In the genomic region with DNA sequence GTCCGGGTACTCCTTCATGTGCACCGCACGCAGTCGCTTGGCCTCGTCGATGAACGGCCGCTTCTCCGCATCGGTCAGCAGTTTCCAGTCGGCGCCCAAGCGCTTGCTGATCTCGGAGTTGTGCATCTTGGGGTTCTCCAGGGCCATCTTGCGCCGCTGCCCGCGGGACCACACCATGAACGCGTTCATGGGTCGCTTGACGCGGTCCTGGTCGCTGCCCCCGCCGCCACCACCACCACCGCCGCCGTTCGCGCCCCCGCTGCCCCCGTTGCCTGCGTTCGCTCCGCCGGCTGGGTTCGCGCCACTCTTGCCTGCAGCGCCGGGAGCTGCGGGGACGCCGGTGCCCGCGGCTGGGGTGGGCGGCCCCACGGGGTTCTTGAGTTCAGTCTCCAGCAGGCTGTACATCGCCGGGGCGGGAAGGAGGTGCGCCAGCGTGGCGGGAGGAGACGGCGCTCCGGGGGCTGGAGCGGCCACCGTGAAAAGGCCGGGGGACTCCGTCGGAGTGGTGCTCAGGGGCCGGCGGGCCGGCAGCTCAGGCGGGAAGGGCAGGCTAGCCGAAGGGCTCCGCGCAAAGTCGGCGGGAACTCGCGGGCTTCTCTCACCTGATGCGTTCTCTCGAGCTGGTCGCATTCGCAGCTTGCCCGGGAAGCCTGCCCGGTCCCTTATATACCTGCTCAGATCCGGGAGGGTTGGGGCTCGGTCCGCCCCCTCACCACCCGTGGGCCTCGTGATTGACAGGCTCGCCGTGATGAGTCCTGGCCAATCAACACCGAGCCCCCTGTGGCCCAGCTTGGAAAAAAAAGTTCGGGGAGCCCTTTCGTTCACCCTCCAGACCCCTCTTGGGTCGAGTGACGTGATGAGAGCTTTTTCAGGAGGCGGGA, we compare ENCODE assay signal across 8 mouse cellular contexts. TPM values are rescaled to one million over a fixed set of nuclear protein-coding genes. Genes with fewer than 3 reads are reported as not detected.
DNase-seq lines count a peak whose midpoint lies in the region; ATAC-seq and TF ChIP-seq lines count a peak whose summit lies in the region.

TSS of gene Sox3 (minus strand) at position 630 of the 881 bp plus-strand sequence.

- no peaks in the 10 kb centered on the region for H3K36me3 ChIP-seq in hindbrain, embryonic 12.5 days
- H3K36me3 ChIP-seq in midbrain, embryonic 14.5 days (ENCODE audit: control insufficient read depth, insufficient read depth, low read length) = no peaks in the 10 kb centered on the region

- peak; percentile 74 for ATAC-seq in hindbrain, embryonic 12.5 days (ENCODE audit: low FRiP score)
- ATAC-seq in midbrain, embryonic 14.5 days (ENCODE audit: low FRiP score, low TSS enrichment) = peak; percentile 74
- ATAC-seq in activated CD4-positive, CD25-positive, alpha-beta regulatory T cell, adult 4 months = no peak
- no peak for ATAC-seq in erythroid progenitor cell, adult 5-6 weeks (replicated peaks; ENCODE audit: low FRiP score, poor library complexity, severe bottlenecking)

- peak within 1 kb of the TSS; percentile 47 for H3K4me3 ChIP-seq in layer of hippocampus, adult 2 months
- peak within 1 kb of the TSS; percentile 51 for H3K4me3 ChIP-seq in hindbrain, embryonic 12.5 days
- peak within 1 kb of the TSS; percentile 46 for H3K4me3 ChIP-seq in midbrain, embryonic 14.5 days (replicated peaks; ENCODE audit: low read depth, low read length)

- DNase-seq in layer of hippocampus, adult 2 months (ENCODE audit: low spot score in 2 of 2) = no peak
- no peak for DNase-seq in layer of hippocampus, adult 9-11 months
- peak; percentile 71 for DNase-seq in embryo, embryonic 10 days (ENCODE audit: low spot score)
- peak; percentile 73 for DNase-seq in midbrain, embryonic 14.5 days
- DNase-seq in urinary bladder, postnatal 14 days (ENCODE audit: low spot score) = no peak

- TF ChIP-seq CTCF in layer of hippocampus, adult 2 months (conservative IDR thresholded peaks at IDR 0.05) = no peak

- H3K27ac ChIP-seq in layer of hippocampus, adult 2 months = no peak within 1 kb of the TSS
- H3K27ac ChIP-seq in hindbrain, embryonic 12.5 days = peak within 1 kb of the TSS; percentile 66
- H3K27ac ChIP-seq in midbrain, embryonic 14.5 days (replicated peaks; ENCODE audit: low read depth, low read length) = peak within 1 kb of the TSS; percentile 63

- H3K9ac ChIP-seq in hindbrain, embryonic 12.5 days = peak within 1 kb of the TSS; percentile 65
- H3K9ac ChIP-seq in midbrain, embryonic 14.5 days (replicated peaks; ENCODE audit: low read length) = peak within 1 kb of the TSS; percentile 54

- peaks cover 37% of the 10 kb centered on the region for H3K27me3 ChIP-seq in hindbrain, embryonic 12.5 days
- no peaks in the 10 kb centered on the region for H3K27me3 ChIP-seq in midbrain, embryonic 14.5 days (ENCODE audit: control insufficient read depth, insufficient read depth, low read length)

- peaks cover 5% of the 10 kb centered on the region; the same call in 1 of the 2 replicates for H3K4me1 ChIP-seq in hindbrain, embryonic 12.5 days
- H3K4me1 ChIP-seq in midbrain, embryonic 14.5 days (ENCODE audit: control insufficient read depth, insufficient read depth, low read length) = no peaks in the 10 kb centered on the region

- H3K4me2 ChIP-seq in hindbrain, embryonic 12.5 days (replicated peaks) = peak within 1 kb of the TSS; percentile 61
- H3K4me2 ChIP-seq in midbrain, embryonic 14.5 days (ENCODE audit: low read length) = peak within 1 kb of the TSS; percentile 62

- 17% methylated on average over 89 of the region's 92 CpGs for WGBS in hindbrain, embryonic 12.5 days
- WGBS in midbrain, embryonic 14.5 days = 15% methylated on average over 81 of the region's 92 CpGs

- no peaks in the 10 kb centered on the region; the same call in 1 of the 2 replicates for H3K9me3 ChIP-seq in hindbrain, embryonic 12.5 days (replicated peaks)
- no peaks in the 10 kb centered on the region for H3K9me3 ChIP-seq in midbrain, embryonic 14.5 days (ENCODE audit: control insufficient read depth, low read length)

RNA-seq across cellular contexts. Expression of gene Sox3, which starts in this region (rescaled TPM):
- 1 to 10 TPM; 1.0 to 2.2 TPM for total RNA-seq in layer of hippocampus, adult 2 months (2021)
- polyA plus RNA-seq in hindbrain, embryonic 12.5 days (2016; fragmentation: Nextera tagmentation; extraction: Ambion mirVana) = 2.0 and 2.6 TPM in 2 replicates
- 2.6 and 2.7 TPM in 2 replicates for polyA plus RNA-seq in midbrain, embryonic 14.5 days (2014; fragmentation: Nextera tagmentation; extraction: Ambion mirVana)
- not detected for polyA plus RNA-seq in activated CD4-positive, CD25-positive, alpha-beta regulatory T cell, adult 4 months (2017; shearing (Covaris generic))
- not detected in 2 replicates for total RNA-seq in erythroid progenitor cell, adult 5-6 weeks (2015; ENCODE audit: low replicate concordance)
- total RNA-seq in erythroid progenitor cell, adult 5-6 weeks (2017; ENCODE audit: low replicate concordance) = not detected in 2 replicates

Comparison
In these comparisons a context has a peak if more than half of its experiments do, and no peak if none do; other contexts are left out.
1. DNase-seq: peak in embryo, embryonic 10 days (single experiment) and midbrain, embryonic 14.5 days (single experiment); none in layer of hippocampus, adult 2 months (0 of 2), layer of hippocampus, adult 9-11 months (single experiment) and urinary bladder, postnatal 14 days (single experiment).
2. ATAC-seq: peak in hindbrain, embryonic 12.5 days (single experiment) and midbrain, embryonic 14.5 days (single experiment); none in activated CD4-positive, CD25-positive, alpha-beta regulatory T cell, adult 4 months (single experiment) and erythroid progenitor cell, adult 5-6 weeks (single experiment).
3. Peak in every context shown above with its lines, with median percentiles within 50 percentile points of each other: H3K4me3 ChIP-seq.